20 mouse cellular contexts compared by ENCODE assay signal in genomic region chr17:68754789-68755188, GRCm38 (mm10).
DNase-seq lines count a peak whose midpoint lies in the region; TF ChIP-seq lines count a peak whose summit lies in the region.
"Had no signal": no experiment of that assay in that cellular context is flagged by ENCODE, and none has a peak within 500 bp of the region (broad histone marks: within the 10 kb centered on the region; RNA-seq: fewer than 3 reads in every experiment).

No protein-coding gene starts in this region.

- no peaks in the 10 kb centered on the region for H3K4me1 ChIP-seq in heart, embryonic 10.5 days
- peaks cover 4% of the 10 kb centered on the region for H3K4me1 ChIP-seq in cerebellum, adult 2 months (ENCODE audit: control insufficient read depth, insufficient read depth, low read length)
- H3K4me1 ChIP-seq: embryonic facial prominence, embryonic 13.5 days; forebrain, embryonic 12.5 days; heart, embryonic 13.5 days; hindbrain, embryonic 12.5 days had no signal

- H3K36me3 ChIP-seq in heart, embryonic 10.5 days, result no peaks in the 10 kb centered on the region
- H3K36me3 ChIP-seq: embryonic facial prominence, embryonic 13.5 days; forebrain, embryonic 12.5 days; G1E; heart, embryonic 13.5 days; hindbrain, embryonic 12.5 days had no signal

- no peak for TF ChIP-seq POLR2A in cerebellum, adult 2 months (IDR thresholded peaks at IDR 0.05; ENCODE audit: borderline replicate concordance, insufficient read depth, low read length)

- H3K27me3 ChIP-seq in heart, embryonic 10.5 days (ENCODE audit: insufficient read depth, poor library complexity, severe bottlenecking), result no peaks in the 10 kb centered on the region
- H3K27me3 ChIP-seq in cerebellum, adult 2 months (ENCODE audit: control insufficient read depth, insufficient read depth, low read length), result no peaks in the 10 kb centered on the region
- H3K27me3 ChIP-seq: embryonic facial prominence, embryonic 13.5 days; forebrain, embryonic 12.5 days; heart, embryonic 13.5 days; hindbrain, embryonic 12.5 days had no signal

- no peak for TF ChIP-seq CTCF in cerebellum, adult 2 months (IDR thresholded peaks at IDR 0.05; ENCODE audit: borderline replicate concordance, insufficient read depth, low read depth, low read length)

- no peaks in the 10 kb centered on the region for H3K9me3 ChIP-seq in heart, embryonic 10.5 days
- H3K9me3 ChIP-seq: embryonic facial prominence, embryonic 13.5 days; forebrain, embryonic 12.5 days; heart, embryonic 13.5 days; hindbrain, embryonic 12.5 days had no signal

- peak; percentile 22 for DNase-seq in heart, embryonic 10.5 days (ENCODE audit: low spot score)
- DNase-seq in heart, postnatal 36 days, result no peak
- DNase-seq in right cerebral cortex, adult 18-20 months, result peak; percentile 69
- no peak for DNase-seq in right cerebral cortex, postnatal 14 days
- peak; percentile 83 for DNase-seq in brain, adult 2 months (ENCODE audit: low read depth, low spot score)
- peak; percentile 62 for DNase-seq in telencephalon, adult 2 months (ENCODE audit: low read depth, low spot score)
- no peak for DNase-seq in cerebellum, adult 2 months
- DNase-seq: adrenal gland, adult 8-10 months; adrenal gland, postnatal 36 days; cerebellum, adult 11-12 months; cerebellum, adult 9-11 months; cerebellum, postnatal 36 days; gastrocnemius, postnatal 10 days; heart, adult 2 months; heart, postnatal 4 days had no signal

- 87% methylated on average over 11 of the region's 11 CpGs for WGBS in heart, embryonic 10.5 days
- WGBS in cerebellum, adult 2 months, result 78% methylated on average over 11 of the region's 11 CpGs

- H3K4me3 ChIP-seq in heart, embryonic 10.5 days, result no peak overlapping the region
- H3K4me3 ChIP-seq in cerebellum, adult 2 months (replicated peaks; ENCODE audit: insufficient read depth, low read depth, low read length), result no peak overlapping the region
- H3K4me3 ChIP-seq: embryonic facial prominence, embryonic 13.5 days; forebrain, embryonic 12.5 days; heart, adult 2 months; heart, embryonic 13.5 days; hindbrain, embryonic 12.5 days had no signal

- H3K27ac ChIP-seq in heart, embryonic 10.5 days, result no peak overlapping the region
- H3K27ac ChIP-seq in cerebellum, adult 2 months (ENCODE audit: insufficient read depth, low read length), result no peak overlapping the region
- H3K27ac ChIP-seq: embryonic facial prominence, embryonic 13.5 days; forebrain, embryonic 12.5 days; heart, adult 2 months; heart, embryonic 13.5 days; hindbrain, embryonic 12.5 days had no signal

- intact Hi-C loops in heart, postnatal 36 days (cut with DNase I), result no loop called here

Comparison
In these comparisons a context has a peak if more than half of its experiments do, and no peak if none do; other contexts are left out.
1. DNase-seq: peak in heart, embryonic 10.5 days (single experiment), right cerebral cortex, adult 18-20 months (single experiment), brain, adult 2 months (single experiment) and telencephalon, adult 2 months (single experiment); none in heart, postnatal 36 days (0 of 2), right cerebral cortex, postnatal 14 days (single experiment) and cerebellum, adult 2 months (0 of 2).